In genomic region chr5:105032362-105032761, GRCm38 (mm10) we compare ENCODE assay signal across 16 mouse cellular contexts. TPM values are rescaled to one million over a fixed set of nuclear protein-coding genes. Genes with fewer than 3 reads are reported as not detected.
DNase-seq lines count a peak whose midpoint lies in the region; ATAC-seq and TF ChIP-seq lines count a peak whose summit lies in the region.
"Had no signal": no experiment of that assay in that cellular context is flagged by ENCODE, and none has a peak within 500 bp of the region (broad histone marks: within the 10 kb centered on the region; RNA-seq: fewer than 3 reads in every experiment).

No protein-coding gene starts in this region.

- no peak for TF ChIP-seq CTCF in lung, postnatal 0 days (IDR thresholded peaks at IDR 0.05)

- no peak for TF ChIP-seq POLR2A in limb, embryonic 14.5 days (IDR thresholded peaks at IDR 0.05; ENCODE audit: borderline replicate concordance, extremely low read depth, insufficient read depth, insufficient read length)

- no peak for ATAC-seq in limb, embryonic 14.5 days (ENCODE audit: low FRiP score, low read depth)
- no peak for ATAC-seq in hindbrain, embryonic 14.5 days (ENCODE audit: low FRiP score)
- no peak for ATAC-seq in lung, postnatal 0 days
- ATAC-seq: hindbrain, embryonic 16.5 days had no signal

- H3K9me3 ChIP-seq in limb, embryonic 14.5 days (ENCODE audit: control insufficient read depth, low read length), result no peaks in the 10 kb centered on the region
- no peaks in the 10 kb centered on the region for H3K9me3 ChIP-seq in limb, embryonic 10.5 days (replicated peaks)
- H3K9me3 ChIP-seq in hindbrain, embryonic 14.5 days (ENCODE audit: control insufficient read depth, low read length), result no peaks in the 10 kb centered on the region
- H3K9me3 ChIP-seq in lung, postnatal 0 days (ENCODE audit: low read length), result no peaks in the 10 kb centered on the region
- H3K9me3 ChIP-seq: heart, embryonic 15.5 days; midbrain, embryonic 12.5 days had no signal

- H3K4me3 ChIP-seq in limb, embryonic 14.5 days (replicated peaks; ENCODE audit: low read length), result no peak overlapping the region
- H3K4me3 ChIP-seq in limb, embryonic 10.5 days, result no peak overlapping the region
- H3K4me3 ChIP-seq in hindbrain, embryonic 14.5 days (replicated peaks; ENCODE audit: low read length), result no peak overlapping the region
- no peak overlapping the region for H3K4me3 ChIP-seq in lung, postnatal 0 days (ENCODE audit: low read depth, low read length)
- H3K4me3 ChIP-seq: heart, embryonic 15.5 days; layer of hippocampus, adult 2 months; left cerebral cortex, adult 2 months; midbrain, embryonic 12.5 days had no signal

- no peak overlapping the region for H3K27ac ChIP-seq in limb, embryonic 14.5 days (replicated peaks; ENCODE audit: low read depth, low read length)
- no peak overlapping the region for H3K27ac ChIP-seq in limb, embryonic 10.5 days
- no peak overlapping the region for H3K27ac ChIP-seq in hindbrain, embryonic 14.5 days
- no peak overlapping the region for H3K27ac ChIP-seq in lung, postnatal 0 days (ENCODE audit: low read length)
- H3K27ac ChIP-seq: heart, embryonic 15.5 days; layer of hippocampus, adult 2 months; left cerebral cortex, adult 2 months; midbrain, embryonic 12.5 days had no signal

- TF ChIP-seq EP300 in lung, postnatal 0 days (IDR thresholded peaks at IDR 0.05), result no peak

- no peak overlapping the region for H3K9ac ChIP-seq in limb, embryonic 14.5 days (ENCODE audit: low read depth, low read length, severe bottlenecking)
- H3K9ac ChIP-seq in hindbrain, embryonic 14.5 days, result no peak overlapping the region
- no peak overlapping the region for H3K9ac ChIP-seq in lung, postnatal 0 days (replicated peaks; ENCODE audit: low read depth)
- H3K9ac ChIP-seq: heart, embryonic 15.5 days; midbrain, embryonic 12.5 days had no signal

- H3K27me3 ChIP-seq in limb, embryonic 14.5 days (ENCODE audit: control insufficient read depth, insufficient read depth, low read length), result no peaks in the 10 kb centered on the region
- H3K27me3 ChIP-seq in limb, embryonic 10.5 days (ENCODE audit: low read depth, poor library complexity, severe bottlenecking), result no peaks in the 10 kb centered on the region
- no peaks in the 10 kb centered on the region for H3K27me3 ChIP-seq in hindbrain, embryonic 14.5 days (ENCODE audit: control insufficient read depth, insufficient read depth, low read length)
- H3K27me3 ChIP-seq in lung, postnatal 0 days (replicated peaks; ENCODE audit: insufficient read depth, low read length), result no peaks in the 10 kb centered on the region
- H3K27me3 ChIP-seq: heart, embryonic 15.5 days; midbrain, embryonic 12.5 days had no signal

- no peak overlapping the region for H3K4me2 ChIP-seq in limb, embryonic 14.5 days (replicated peaks; ENCODE audit: low read depth, low read length, severe bottlenecking)
- no peak overlapping the region for H3K4me2 ChIP-seq in hindbrain, embryonic 14.5 days (replicated peaks)
- no peak overlapping the region for H3K4me2 ChIP-seq in lung, postnatal 0 days (replicated peaks; ENCODE audit: low read depth, low read length)
- H3K4me2 ChIP-seq: heart, embryonic 15.5 days; midbrain, embryonic 12.5 days had no signal

- H3K36me3 ChIP-seq in limb, embryonic 14.5 days (ENCODE audit: control insufficient read depth, insufficient read depth, low read length), result no peaks in the 10 kb centered on the region
- H3K36me3 ChIP-seq in limb, embryonic 10.5 days, result no peaks in the 10 kb centered on the region
- H3K36me3 ChIP-seq in hindbrain, embryonic 14.5 days (replicated peaks; ENCODE audit: control insufficient read depth, insufficient read depth), result no peaks in the 10 kb centered on the region
- no peaks in the 10 kb centered on the region for H3K36me3 ChIP-seq in lung, postnatal 0 days (ENCODE audit: insufficient read depth, low read length)
- H3K36me3 ChIP-seq: heart, embryonic 15.5 days; midbrain, embryonic 12.5 days had no signal

- H3K4me1 ChIP-seq in limb, embryonic 14.5 days (ENCODE audit: control insufficient read depth, insufficient read depth, low read length), result no peaks in the 10 kb centered on the region
- H3K4me1 ChIP-seq in limb, embryonic 10.5 days, result no peaks in the 10 kb centered on the region
- no peaks in the 10 kb centered on the region for H3K4me1 ChIP-seq in hindbrain, embryonic 14.5 days (replicated peaks; ENCODE audit: control insufficient read depth, insufficient read depth, low read length)
- H3K4me1 ChIP-seq in lung, postnatal 0 days (ENCODE audit: insufficient read depth, low read depth, low read length), result no peaks in the 10 kb centered on the region
- H3K4me1 ChIP-seq: heart, embryonic 15.5 days; midbrain, embryonic 12.5 days had no signal

- DNase-seq in cerebellum, postnatal 10 days, result peak; percentile 3 to 7
- no peak for DNase-seq in cerebellum, adult 9-11 months
- peak; percentile 9 for DNase-seq in limb, embryonic 14.5 days (ENCODE audit: low spot score)
- DNase-seq in limb, embryonic 10.5 days (ENCODE audit: low spot score), result no peak
- DNase-seq in NIH3T3 (ENCODE audit: low read depth), result peak; percentile 6
- DNase-seq in adrenal gland, postnatal 4 days (ENCODE audit: low spot score in 2 of 2), result peak; percentile 11 to 13
- no peak for DNase-seq in hindbrain, embryonic 14.5 days (ENCODE audit: low spot score)
- no peak for DNase-seq in lung, postnatal 0 days (ENCODE audit: low spot score)
- DNase-seq: heart, adult 11 months; lung, postnatal 36 days; thymus, adult 2 months had no signal

- 76% methylated on average over 2 of the region's 2 CpGs for WGBS in limb, embryonic 14.5 days
- 92% methylated on average over 2 of the region's 2 CpGs for WGBS in limb, embryonic 10.5 days
- 89% methylated on average over 2 of the region's 2 CpGs for WGBS in hindbrain, embryonic 14.5 days
- 49% methylated on average over 2 of the region's 2 CpGs for WGBS in lung, postnatal 0 days

RNA-seq across cellular contexts. Expression of gene Abcg3, which starts 49.8 kb away (rescaled TPM):
- 0.77 and 0.89 TPM in 2 replicates for polyA plus RNA-seq in limb, embryonic 14.5 days (2012; rRNA removed)
- polyA plus RNA-seq in limb, embryonic 14.5 days (2014; fragmentation: Nextera tagmentation; extraction: Ambion mirVana), result 0.50 and 0.68 TPM in 2 replicates
- polyA plus RNA-seq in limb, embryonic 10.5 days (2016; fragmentation: Nextera tagmentation; extraction: Ambion mirVana), result 0.14 and 0.23 TPM in 2 replicates
- 1 to 10 TPM in 1 of 2 experiments, under 1 TPM in 1; 0.84 to 1.1 TPM for total RNA-seq in adrenal gland, postnatal 4 days (2021)
- polyA plus RNA-seq in hindbrain, embryonic 14.5 days (2014; fragmentation: Nextera tagmentation; extraction: Ambion mirVana), result 0.33 and 0.47 TPM in 2 replicates
- polyA plus RNA-seq in lung, postnatal 0 days (2015; fragmentation: Nextera tagmentation; extraction: Ambion mirVana), result 1.3 and 1.4 TPM in 2 replicates

Comparison
In these comparisons a context has a peak if more than half of its experiments do, and no peak if none do; other contexts are left out.
1. DNase-seq: peak in cerebellum, postnatal 10 days (2 of 2), limb, embryonic 14.5 days (single experiment), NIH3T3 (single experiment) and adrenal gland, postnatal 4 days (2 of 2); none in cerebellum, adult 9-11 months (single experiment), limb, embryonic 10.5 days (single experiment), hindbrain, embryonic 14.5 days (single experiment) and lung, postnatal 0 days (single experiment).